Mouse (Mus musculus) ES-E14 (cell line): ENCODE results near the gene Lpar2. TPM values are rescaled to one million over a fixed set of nuclear protein-coding genes. Genes with fewer than 3 reads are reported as not detected.
A peak's percentile ranks its signal among the peaks of the same experiment; 100 is the strongest.

ENCODE experiments used
- DNase-seq: peaks from one replicate; pipeline ENCODE4 v3.0.0-alpha.2; 2013; ENCODE audit warnings: low read depth, low spot score
- H3K27ac ChIP-seq: 2 replicates; pipeline ENCODE4 v1.5.1; 2012; ENCODE audit warnings: low read depth, mild to moderate bottlenecking, low read length, moderate library complexity, mixed read lengths; ENCODE audit not compliant: poor library complexity, insufficient read depth, severe bottlenecking
- H3K36me3 ChIP-seq: 2 replicates; pipeline ENCODE4 v1.6.1; 2012; ENCODE audit warnings: mild to moderate bottlenecking, low read length, moderate library complexity, mixed read lengths; ENCODE audit not compliant: control insufficient read depth, poor library complexity, insufficient read depth, severe bottlenecking
- H3K4me1 ChIP-seq, 2 experiments: fragments of 150-350 bp in 1 of 2; sonication (generic) in 1 of 2; 2 replicates each; pipeline ENCODE4 v1.6.1; 2012; ENCODE audit warnings: low read length in 2 of 2, mild to moderate bottlenecking in 1 of 2, mixed read lengths in 1 of 2; ENCODE audit not compliant: control insufficient read depth in 2 of 2, insufficient read depth in 2 of 2, poor library complexity in 1 of 2
- H3K4me3 ChIP-seq, 2 experiments: fragments of 150-350 bp in 1 of 2; sonication (generic) in 1 of 2; 2 replicates each; pipeline ENCODE4 v1.5.1; 2012; ENCODE audit warnings: low read length in 2 of 2, low read depth in 1 of 2, mild to moderate bottlenecking in 1 of 2, mixed read lengths in 1 of 2; ENCODE audit not compliant: insufficient read depth in 1 of 2, poor library complexity in 1 of 2, severe bottlenecking in 1 of 2
- H3K9ac ChIP-seq: 2 replicates; pipeline ENCODE4 v1.6.1; 2012; ENCODE audit warnings: low read depth, mild to moderate bottlenecking, low read length, mixed read lengths; ENCODE audit not compliant: poor library complexity, insufficient read depth, severe bottlenecking
- H3K9me3 ChIP-seq: fragments of 150-350 bp; sonication (generic); 2 replicates; pipeline ENCODE4 v1.6.1; 2012; ENCODE audit warnings: low read depth, mild to moderate bottlenecking, low read length; ENCODE audit not compliant: control insufficient read depth, insufficient read depth
- CHD2 ChIP-seq: IDR thresholded peaks from 2 replicates; pipeline ENCODE4 v1.6.1; 2014; ENCODE audit warnings: mild to moderate bottlenecking, low read depth, low read length, inconsistent platforms
- HCFC1 ChIP-seq: IDR thresholded peaks from 2 replicates; pipeline ENCODE4 v1.6.1; 2012; ENCODE audit warnings: low read length, inconsistent platforms, borderline replicate concordance; ENCODE audit not compliant: insufficient read depth
- MAFK ChIP-seq: IDR thresholded peaks from 2 replicates; pipeline ENCODE4 v1.6.1; 2014; ENCODE audit warnings: mild to moderate bottlenecking, low read depth, low read length, inconsistent platforms; ENCODE audit not compliant: insufficient read depth
- ZC3H11A ChIP-seq: IDR thresholded peaks from 2 replicates; pipeline ENCODE4 v1.6.1; 2012; ENCODE audit warnings: low read depth, mild to moderate bottlenecking, inconsistent platforms, low read length, borderline replicate concordance
- ZNF384 ChIP-seq: IDR thresholded peaks from 2 replicates; pipeline ENCODE4 v1.6.1; 2012; ENCODE audit warnings: low read depth, low read length, inconsistent platforms
- in situ Hi-C, 2 experiments: fragments of 600-800 bp; cut with MboI; formaldehyde crosslinking; loops; one replicate each; pipeline ENCODE4 v1.15.1; 2025; ENCODE audit warnings: low sequenced_read_pairs in 2 of 2, inconsistent platforms in 1 of 2; ENCODE audit not compliant: unreplicated experiment in 2 of 2
- total RNA-seq: library from RNA; depleted of rRNA; stranded (reverse); fragments of 300-350 nt; gene quantifications from 2 replicates; pipeline ENCODE4 v1.2.3, GENCODE M21; 2012

Lpar2 gene
- total RNA-seq, 1 experiment = 5.6 TPM

DNA sequence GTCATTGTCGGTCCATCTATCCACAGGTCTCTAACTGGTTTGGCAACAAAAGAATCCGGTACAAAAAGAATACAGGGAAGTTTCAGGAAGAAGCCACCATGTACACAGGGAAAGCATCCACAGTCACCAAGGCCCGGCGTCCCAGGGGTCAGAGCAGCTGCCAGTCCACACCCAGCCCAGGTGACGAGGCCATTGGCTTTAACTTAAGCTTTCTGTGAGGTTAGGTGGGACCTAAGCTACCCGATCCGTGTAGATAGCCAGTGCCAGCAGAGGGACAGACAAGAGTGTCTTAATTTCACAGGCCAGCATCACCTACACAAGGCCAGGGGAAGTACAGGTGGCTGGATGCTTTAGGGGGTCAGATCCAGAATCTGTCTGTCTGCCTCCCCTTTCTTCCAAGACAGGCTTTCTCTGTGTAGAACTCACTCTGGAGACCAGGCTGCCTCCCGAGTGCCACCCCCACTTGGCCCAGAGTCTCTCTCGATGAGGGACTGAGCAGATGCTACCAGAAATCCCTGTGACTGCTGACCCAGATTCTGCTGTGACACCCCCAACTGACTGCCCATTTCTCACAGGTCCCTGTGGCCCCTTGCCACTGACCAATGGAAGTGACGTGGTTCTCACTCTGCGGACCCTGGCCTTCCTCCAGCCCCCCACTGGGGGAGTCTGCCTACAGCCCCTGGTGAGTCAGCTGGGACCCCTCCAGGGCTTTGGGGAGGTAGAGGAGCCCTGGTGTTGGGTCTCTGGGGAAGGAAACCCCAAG, 48.0 kb downstream of the Lpar2 start:
- in situ Hi-C loops = loop anchor here in 1 of 2 experiments (10.0 kb wide), 1 partner anchor 545 kb away; no protein-coding TSS in a partner anchor
- no peaks in the 10 kb centered on the region for H3K9me3 ChIP-seq
- no peak overlapping the region for H3K4me3 ChIP-seq
- no peak overlapping the region for H3K9ac ChIP-seq
- H3K27ac ChIP-seq = no peak overlapping the region
- H3K4me1 ChIP-seq = no peaks in the 10 kb centered on the region
- H3K36me3 ChIP-seq = no peaks in the 10 kb centered on the region
- no peak for TF ChIP-seq CHD2
- TF ChIP-seq HCFC1 = no peak
- no peak for TF ChIP-seq MAFK
- TF ChIP-seq ZNF384 = no peak
- TF ChIP-seq ZC3H11A = no peak
- no peak for DNase-seq

DNA sequence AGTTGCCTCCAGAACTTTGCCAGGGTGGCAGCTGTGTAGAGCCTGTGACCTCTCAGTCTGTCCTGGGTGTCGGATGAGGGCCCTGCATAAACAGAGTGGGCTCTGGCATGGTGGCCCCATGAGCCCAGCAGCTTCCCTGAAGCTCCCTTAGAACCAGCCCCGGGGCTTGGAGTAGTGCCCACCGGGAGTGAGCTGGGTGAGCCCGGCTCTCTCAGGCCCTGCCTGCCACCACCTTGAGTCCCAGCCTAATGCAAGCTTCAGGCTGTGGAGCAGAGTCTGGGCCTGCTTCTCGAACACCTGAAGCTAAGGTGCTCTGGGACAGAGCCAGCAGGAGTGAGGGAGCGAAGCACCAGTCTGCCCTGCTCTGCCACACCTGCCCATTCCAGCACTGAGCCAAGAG, 48.7 kb downstream of the Lpar2 start:
- in situ Hi-C loops = loop anchor here in 1 of 2 experiments (10.0 kb wide), 1 partner anchor 546 kb away; no protein-coding TSS in a partner anchor
- no peak overlapping the region for H3K27ac ChIP-seq
- no peaks in the 10 kb centered on the region for H3K9me3 ChIP-seq
- no peak for DNase-seq
- H3K4me3 ChIP-seq = no peak overlapping the region
- no peaks in the 10 kb centered on the region for H3K4me1 ChIP-seq
- H3K9ac ChIP-seq = no peak overlapping the region
- no peaks in the 10 kb centered on the region for H3K36me3 ChIP-seq
- no peak for TF ChIP-seq CHD2

DNA sequence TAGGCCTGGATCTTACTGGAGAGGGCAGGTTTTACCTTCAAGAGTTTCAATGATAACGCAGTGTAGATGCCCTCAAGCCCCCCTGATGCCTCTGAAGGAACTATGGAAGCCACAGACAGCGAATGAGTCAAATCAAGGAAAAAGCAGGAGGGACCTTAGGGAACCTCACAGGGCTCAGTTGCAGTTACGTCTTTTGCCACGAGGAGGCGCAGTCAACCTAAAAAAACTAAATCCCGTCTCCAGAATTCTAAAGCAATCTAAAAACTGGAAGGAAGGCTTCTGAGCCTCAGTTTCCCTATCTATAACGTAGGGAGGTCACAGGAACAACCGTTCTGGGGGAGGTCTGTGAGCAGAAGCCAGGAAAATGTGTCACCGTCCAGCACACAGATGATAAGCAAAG, 51.9 kb downstream of the Lpar2 start:
- in situ Hi-C loops = loop anchor here in 1 of 2 experiments (10.0 kb wide), 1 partner anchor 549 kb away; no protein-coding TSS in a partner anchor
- Histone ChIP-seq H3K4me3 (no peak overlapping the region), H3K9me3 (no peaks in the 10 kb centered on the region), H3K4me1 (no peaks in the 10 kb centered on the region), H3K36me3 (no peaks in the 10 kb centered on the region), H3K27ac (no peak overlapping the region), H3K9ac (no peak overlapping the region)
- TF ChIP-seq ZC3H11A (peak; percentile 59; the same call in 1 of the 2 replicates), CHD2 (no peak), ZNF384 (peak; percentile 55; the same call in 1 of the 2 replicates)
- peak; percentile 62 for DNase-seq

DNA sequence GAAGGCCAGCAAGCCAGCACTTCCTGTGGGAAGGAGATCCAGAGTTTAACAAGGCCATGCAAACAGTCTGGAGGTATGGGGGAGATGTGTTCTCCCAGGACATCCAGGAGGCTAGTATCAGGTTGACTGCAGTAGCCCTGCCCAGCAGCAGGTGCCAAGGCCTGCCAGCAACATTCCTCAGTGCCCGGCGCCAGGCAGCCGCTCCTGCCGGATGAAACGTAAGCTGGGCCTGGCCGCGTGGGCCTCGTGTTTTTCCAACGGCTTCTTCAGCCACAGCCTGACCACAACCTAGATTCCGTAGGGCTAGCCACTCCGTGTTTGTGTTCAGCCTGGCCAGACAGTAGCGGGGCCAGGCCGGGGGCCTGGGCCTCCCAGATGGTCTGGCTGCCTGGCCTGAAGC, 52.4 kb downstream of the Lpar2 start:
- Histone ChIP-seq H3K9ac (no peak overlapping the region), H3K36me3 (no peaks in the 10 kb centered on the region), H3K4me1 (no peaks in the 10 kb centered on the region), H3K27ac (no peak overlapping the region), H3K4me3 (no peak overlapping the region), H3K9me3 (no peaks in the 10 kb centered on the region)
- in situ Hi-C loops = loop anchor here in 1 of 2 experiments (10.0 kb wide), 1 partner anchor 550 kb away; no protein-coding TSS in a partner anchor
- TF ChIP-seq ZNF384 (no peak), HCFC1 (no peak), CHD2 (no peak), ZC3H11A (no peak), MAFK (no peak)
- no peak for DNase-seq

DNA sequence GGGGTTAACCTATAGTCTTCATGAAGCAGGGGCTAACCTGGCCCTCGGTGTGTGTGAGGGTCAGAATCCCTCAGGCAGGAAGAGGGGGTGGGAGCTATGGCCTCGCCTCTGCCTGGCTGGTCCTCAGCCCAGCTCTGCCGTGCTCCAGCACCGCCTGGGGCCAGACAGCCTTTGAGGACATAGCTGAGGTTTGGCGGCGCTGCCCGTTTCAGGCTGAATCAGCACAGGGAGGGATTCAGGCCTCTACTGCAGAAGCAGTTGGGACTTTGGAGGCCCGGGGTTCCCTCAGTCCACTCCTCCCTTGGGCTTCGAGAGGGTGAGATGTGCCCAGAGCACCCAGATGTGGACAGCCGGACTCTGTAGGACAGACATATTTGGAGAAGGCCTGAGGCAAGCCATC, 53.9 kb downstream of the Lpar2 start:
- Histone ChIP-seq H3K9ac (no peak overlapping the region), H3K36me3 (no peaks in the 10 kb centered on the region), H3K4me1 (peaks cover 0 to 1% of the 10 kb centered on the region in 2 experiments; a peak in 1 of 4 replicates), H3K4me3 (no peak overlapping the region), H3K27ac (no peak overlapping the region), H3K9me3 (no peaks in the 10 kb centered on the region)
- in situ Hi-C loops = loop anchor here in 1 of 2 experiments (10.0 kb wide), 1 partner anchor 551 kb away; no protein-coding TSS in a partner anchor
- TF ChIP-seq MAFK (no peak), ZC3H11A (no peak), CHD2 (no peak), HCFC1 (no peak), ZNF384 (no peak)
- no peak for DNase-seq
